Mouse (Mus musculus): ENCODE data around the gene Dyrk3. TPM values are rescaled to one million over a fixed set of nuclear protein-coding genes. Genes with fewer than 3 reads are reported as not detected.

Gene Dyrk3
- total RNA-seq, 2 experiments from 2014 or later = 0.32 to 0.91 TPM

DNA sequence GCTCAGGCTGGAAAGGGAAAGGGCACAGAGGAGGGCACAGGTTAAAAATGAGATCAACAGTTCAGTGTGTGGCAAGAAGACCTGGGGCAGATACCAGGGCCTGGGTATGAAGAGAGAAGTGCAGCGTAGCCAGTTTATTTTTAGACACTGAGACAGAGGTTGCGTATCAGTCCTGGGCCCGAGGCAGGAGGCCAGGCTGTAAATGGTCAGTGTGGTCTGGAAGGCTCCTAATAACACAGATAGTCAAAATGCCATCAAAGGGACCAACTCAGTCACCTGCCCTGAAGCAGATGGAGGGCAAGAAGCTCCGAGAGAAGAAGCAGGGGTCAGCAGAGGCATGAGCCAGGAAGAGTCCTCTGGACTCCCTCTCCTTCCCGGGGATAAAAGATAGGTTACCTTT, 47.9 kb downstream of the Dyrk3 start:
- intact Hi-C loops (cut with DNase I) = no loop called here
- DNase-seq = peak; percentile 72 to 76

DNA sequence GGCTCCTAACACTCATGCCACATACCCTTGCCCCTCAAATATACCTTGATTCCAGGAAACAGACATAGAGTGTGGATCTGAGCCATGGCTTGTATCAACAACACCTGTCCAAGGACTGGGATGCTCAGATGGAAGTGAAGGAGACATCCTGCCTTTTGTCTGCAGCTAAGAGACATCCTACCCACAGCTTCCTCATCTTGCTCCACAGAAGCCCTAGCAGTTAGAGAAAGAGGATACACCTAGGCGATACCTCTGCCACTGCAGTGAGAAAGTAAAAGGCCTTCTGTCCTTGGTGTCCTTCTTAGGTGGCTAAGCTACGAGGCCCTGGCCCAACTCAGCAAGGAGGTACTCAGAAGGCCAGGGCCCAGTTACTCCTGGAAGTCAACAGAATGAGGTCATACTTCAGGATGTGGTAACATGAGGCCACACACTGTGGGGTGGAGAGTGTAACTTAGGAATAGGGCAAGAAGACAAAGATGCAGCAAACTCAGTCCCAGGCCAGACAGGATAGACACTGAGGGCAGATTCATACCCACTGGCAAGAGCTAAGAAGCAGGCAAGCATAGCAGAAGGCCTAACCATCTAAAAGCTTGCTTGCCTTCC, 48.5 kb downstream of the Dyrk3 start:
- intact Hi-C loops (cut with DNase I) = no loop called here
- peak in 1 of 2 experiments; percentile 54 for DNase-seq

DNA sequence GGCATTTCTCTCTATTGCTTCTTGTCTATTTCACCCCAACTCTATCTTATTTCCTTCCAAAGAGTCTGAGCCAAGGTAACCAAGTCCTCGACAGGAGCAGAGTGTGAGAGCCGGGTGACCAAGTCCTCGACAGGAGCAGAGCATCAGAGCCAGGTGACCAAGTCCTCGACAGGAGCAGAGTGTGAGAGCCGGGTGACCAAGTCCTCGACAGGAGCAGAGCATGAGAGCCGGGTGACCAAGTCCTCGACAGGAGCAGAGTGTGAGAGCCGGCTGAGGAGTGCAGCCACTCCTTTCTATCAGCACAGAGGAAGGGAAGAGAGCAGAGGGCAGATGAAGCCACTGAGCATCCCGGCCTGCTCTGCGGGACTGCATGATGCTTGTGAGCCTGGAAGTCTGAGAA, 49.6 kb downstream of the Dyrk3 start:
- DNase-seq = no peak
- intact Hi-C loops (cut with DNase I) = no loop called here

DNA sequence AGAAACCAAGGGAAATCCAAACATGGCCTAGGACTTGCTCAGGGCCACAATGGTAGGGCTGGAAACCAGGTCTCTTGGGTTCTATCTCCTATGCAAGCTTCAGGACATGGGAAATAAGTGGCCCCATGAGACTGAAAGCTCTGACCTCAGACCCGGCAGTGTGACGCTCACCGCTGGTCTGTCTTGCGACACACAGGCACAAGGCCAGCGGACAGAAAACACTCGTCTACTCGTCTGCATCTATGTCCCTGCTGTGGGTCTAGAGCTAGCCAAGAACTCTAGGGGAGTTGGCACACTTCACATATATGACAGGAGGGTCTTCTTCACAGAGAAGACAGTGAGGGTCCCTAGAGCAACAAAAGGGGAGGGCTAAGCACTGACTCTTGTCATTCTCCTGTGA, 51.2 kb downstream of the Dyrk3 start:
- DNase-seq = peak; percentile 59 to 71
- intact Hi-C loops (cut with DNase I) = no loop called here

DNA sequence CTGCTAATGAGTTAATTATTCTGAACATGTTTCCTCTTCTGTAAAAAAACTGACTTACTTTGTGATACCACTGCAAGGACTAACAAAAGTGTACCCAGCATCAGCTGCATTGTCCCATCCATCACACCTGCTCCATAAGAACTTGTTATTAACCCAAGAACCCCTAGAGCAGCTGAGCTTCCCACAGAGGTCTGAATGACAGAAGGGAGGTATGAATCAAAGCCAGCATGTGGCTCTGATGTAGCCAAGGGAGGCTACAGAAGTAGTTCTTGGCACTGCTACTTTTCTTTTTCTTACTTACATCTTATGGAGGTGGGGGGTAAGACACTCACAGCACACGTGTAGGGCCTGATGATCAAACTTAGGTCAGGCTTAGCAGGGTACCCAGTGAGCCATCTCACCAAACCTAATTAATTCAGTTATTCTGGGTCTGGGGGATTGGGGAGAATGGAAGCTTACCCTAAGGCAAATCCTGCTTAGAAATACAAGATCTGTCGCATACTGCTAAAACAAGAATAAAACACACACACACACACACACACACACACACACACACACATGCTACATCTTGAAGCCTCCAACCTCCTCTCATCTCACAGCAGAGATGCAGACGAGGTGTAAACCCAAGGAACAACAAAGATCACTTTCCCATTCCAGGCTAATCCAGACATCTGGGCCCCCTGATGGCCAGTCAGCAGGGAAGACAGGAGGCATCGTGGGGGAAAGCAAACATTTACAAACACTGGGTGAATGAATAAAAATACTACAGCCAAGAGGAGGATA, 52.0 kb downstream of the Dyrk3 start:
- intact Hi-C loops (cut with DNase I) = no loop called here

DNA sequence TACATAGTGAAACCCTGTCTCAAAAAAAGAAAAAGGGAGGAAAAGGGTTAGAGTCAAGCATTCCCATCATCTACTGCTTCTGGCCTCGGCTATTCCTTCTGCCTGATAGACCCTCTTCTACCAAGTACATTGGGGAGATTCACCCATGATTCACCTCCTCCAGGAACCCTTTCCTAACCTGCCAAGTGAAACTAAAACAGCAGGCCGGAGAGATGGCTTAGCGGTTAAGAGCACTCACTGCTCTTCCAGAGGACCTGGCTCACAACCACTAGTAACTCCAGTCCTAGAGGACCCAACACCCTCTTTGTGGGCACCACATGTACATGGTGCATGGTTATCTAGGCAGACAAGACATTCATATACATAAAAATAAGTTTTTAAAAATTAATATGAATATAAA, 52.9 kb downstream of the Dyrk3 start:
- intact Hi-C loops (cut with DNase I) = no loop called here
- DNase-seq = no peak

More for the DNA sequence above, 52.0 kb downstream of the Dyrk3 start:
- no peak for DNase-seq

DNA sequence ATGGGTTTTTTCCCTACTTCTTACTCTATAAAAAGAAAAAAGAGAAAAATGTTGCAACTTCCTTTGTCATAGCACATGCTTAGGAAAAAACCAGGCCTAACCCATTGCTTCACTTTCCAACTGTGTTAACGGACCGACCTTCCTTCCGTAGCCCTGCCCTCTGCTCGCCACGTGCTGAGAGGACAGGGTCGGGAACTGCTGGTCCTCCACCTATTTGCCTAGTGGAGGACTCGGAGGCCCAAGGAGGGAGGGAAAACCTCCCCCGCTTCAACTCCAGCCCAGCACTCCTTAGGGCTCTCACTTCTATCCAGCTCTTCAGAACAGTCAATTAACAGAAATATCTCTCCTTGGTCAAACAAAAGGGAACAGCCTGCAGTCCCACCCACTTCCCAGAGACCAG, 53.9 kb downstream of the Dyrk3 start:
- DNase-seq = no peak
- intact Hi-C loops (cut with DNase I) = no loop called here

DNA sequence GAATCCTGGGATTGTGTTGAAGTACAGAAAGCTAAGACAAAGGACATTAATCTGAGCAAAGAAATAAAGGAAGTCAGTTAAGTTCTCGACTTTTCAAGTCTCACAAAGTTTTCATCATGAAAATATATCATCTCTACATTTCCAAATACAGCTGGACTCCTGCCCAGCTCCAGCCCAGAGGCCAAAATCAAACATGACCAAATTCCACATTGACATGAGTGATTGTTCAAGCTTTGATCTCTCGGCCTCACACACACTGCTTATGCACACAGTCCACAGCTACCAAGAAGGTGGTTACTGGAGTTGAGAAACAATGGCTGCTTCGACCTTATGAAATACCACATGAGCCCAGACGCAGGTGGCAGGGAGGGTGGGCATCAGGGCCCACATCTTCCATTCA, 54.5 kb downstream of the Dyrk3 start:
- no peak for DNase-seq
- intact Hi-C loops (cut with DNase I) = no loop called here

DNA sequence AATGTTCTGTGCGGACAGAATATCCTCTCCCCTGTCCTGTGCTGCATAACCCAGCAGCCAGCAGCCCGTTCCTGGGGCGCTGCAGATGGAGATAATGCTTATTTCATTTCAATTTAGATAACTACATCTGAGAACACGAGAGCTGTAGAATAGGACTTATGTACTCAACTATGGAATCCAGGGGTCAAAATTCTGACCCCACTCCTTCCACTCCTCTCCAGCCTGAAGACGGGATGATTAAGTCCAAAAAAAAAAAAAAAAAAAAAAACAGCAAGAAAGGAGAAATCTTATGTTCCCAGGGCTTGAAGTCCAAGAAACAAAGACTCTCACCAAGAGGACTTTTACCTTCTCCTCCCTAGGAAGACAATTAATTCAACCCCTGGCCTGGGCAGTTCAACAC, 55.0 kb downstream of the Dyrk3 start:
- intact Hi-C loops (cut with DNase I) = no loop called here
- DNase-seq = no peak

DNA sequence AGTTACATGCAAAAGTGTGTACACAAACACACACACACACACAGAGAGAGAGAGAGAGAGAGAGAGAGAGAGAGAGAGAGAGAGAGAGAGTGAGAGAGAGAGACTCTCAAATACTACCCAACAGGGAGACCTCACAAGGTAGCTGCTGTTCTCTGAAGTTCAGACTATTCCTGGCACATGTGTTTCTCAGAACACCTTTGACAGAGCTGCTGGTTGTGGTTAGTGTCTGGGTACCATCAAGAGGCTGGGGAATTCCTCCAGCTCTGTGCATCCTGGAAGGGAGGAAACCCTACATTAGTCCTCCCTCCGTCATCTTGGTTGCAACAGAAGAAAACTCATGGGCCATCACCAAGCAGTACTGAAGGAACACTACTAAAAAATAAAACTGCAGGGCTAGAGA, 57.5 kb downstream of the Dyrk3 start:
- no peak for DNase-seq
- intact Hi-C loops (cut with DNase I) = loop anchor here (2.0 kb wide), 1 partner anchor 16 kb away; the partner anchor contains the start of gene Mapkapk2

DNA sequence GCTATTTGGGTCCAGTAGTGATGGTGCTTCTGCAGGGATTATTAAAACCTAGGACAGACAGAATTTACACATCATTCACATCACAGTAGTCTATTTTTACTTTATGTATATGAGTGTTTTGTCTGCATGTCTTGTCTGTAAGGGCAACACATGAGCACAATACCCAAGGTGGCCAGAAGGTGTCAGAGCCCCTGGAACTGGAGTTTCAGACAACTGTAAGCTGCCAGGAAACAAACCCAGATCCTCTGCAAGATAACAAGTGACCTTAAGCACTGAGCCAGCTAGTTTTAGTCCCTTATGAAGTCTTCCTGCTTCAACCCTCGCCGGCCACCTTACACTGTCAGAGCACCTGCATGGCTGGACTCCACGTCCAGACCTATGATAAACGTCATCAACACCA, 58.4 kb downstream of the Dyrk3 start:
- intact Hi-C loops (cut with DNase I) = loop anchor here (2.0 kb wide), 1 partner anchor 17 kb away; the partner anchor contains the start of gene Mapkapk2
- no peak for DNase-seq

DNA sequence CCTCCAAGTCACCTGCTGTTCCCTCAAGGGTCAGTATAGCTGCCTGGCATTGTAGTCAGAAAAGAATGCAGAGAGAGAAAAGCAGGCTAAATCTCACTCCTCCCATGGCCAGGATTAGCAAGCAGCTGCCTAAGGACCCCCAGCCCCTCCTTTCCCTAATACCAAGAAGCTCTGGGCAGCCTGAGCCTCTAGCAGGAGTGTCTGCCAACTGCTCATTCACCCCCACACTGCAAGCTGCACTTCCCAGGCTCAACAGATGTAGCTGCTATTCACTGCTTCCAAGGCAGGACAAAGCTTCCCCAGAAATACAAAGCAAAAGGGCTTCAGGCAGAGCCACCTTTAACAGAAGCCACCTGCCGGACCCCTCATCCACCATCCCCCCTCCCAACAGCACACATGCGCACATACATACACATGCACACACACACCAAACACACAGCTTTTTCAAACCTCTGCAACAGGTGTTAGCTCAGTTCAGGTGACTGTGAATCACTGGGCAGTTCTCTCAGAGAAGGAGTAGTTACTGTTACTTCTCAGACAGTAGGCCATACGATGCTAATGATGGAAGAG, 59.3 kb downstream of the Dyrk3 start:
- peak in 1 of 2 experiments; percentile 62 for DNase-seq
- intact Hi-C loops (cut with DNase I) = no loop called here

Other genes starting within 250 kb of the Dyrk3 start
- not detected for gene Il20, start 226.9 kb downstream of the Dyrk3 start, total RNA-seq (2021)
- not detected for gene Il19, start 198.2 kb downstream of the Dyrk3 start, total RNA-seq (2021)
- not detected for gene Il10, start 118.5 kb downstream of the Dyrk3 start, total RNA-seq (2021)
- gene Mapkapk2, start 40.5 kb downstream of the Dyrk3 start, total RNA-seq (2021) = 100 to 1,000 TPM; 204 to 224 TPM
- gene Eif2d, start 14.8 kb upstream of the Dyrk3 start, total RNA-seq (2021) = 10 to 100 TPM; 36.3 to 36.7 TPM
- gene Rassf5, start 106.9 kb upstream of the Dyrk3 start, total RNA-seq (2021) = 1 to 10 TPM; 3.9 to 5.4 TPM
- gene Ikbke, start 141.3 kb upstream of the Dyrk3 start, total RNA-seq (2021) = 1 to 10 TPM; 2.9 to 3.1 TPM